Mouse (Mus musculus): ENCODE measurements around the gene Ier3.

GRCm38 (mm10) chr17:35810900-35811648 is 10.4 kb upstream of the Ier3 start:
- TF ChIP-seq TAL1 (IDR thresholded peaks at IDR 0.05; ENCODE audit: low read length) (no peak), GATA1 (IDR thresholded peaks at IDR 0.05; ENCODE audit: low read length) (no peak)

All from erythroblast, embryonic 14.5 days (primary cell).